Mouse (Mus musculus) ES-E14 (cell line): ENCODE results near the gene Sh2d5.

Source experiments
- CHD2 ChIP-seq: IDR thresholded peaks from 2 replicates; pipeline ENCODE4 v1.6.1; 2014; ENCODE audit warnings: mild to moderate bottlenecking, low read depth, low read length, inconsistent platforms
- HCFC1 ChIP-seq: IDR thresholded peaks from 2 replicates; pipeline ENCODE4 v1.6.1; 2012; ENCODE audit warnings: low read length, inconsistent platforms, borderline replicate concordance; ENCODE audit not compliant: insufficient read depth
- MAFK ChIP-seq: IDR thresholded peaks from 2 replicates; pipeline ENCODE4 v1.6.1; 2014; ENCODE audit warnings: mild to moderate bottlenecking, low read depth, low read length, inconsistent platforms; ENCODE audit not compliant: insufficient read depth
- ZC3H11A ChIP-seq: IDR thresholded peaks from 2 replicates; pipeline ENCODE4 v1.6.1; 2012; ENCODE audit warnings: low read depth, mild to moderate bottlenecking, inconsistent platforms, low read length, borderline replicate concordance
- ZNF384 ChIP-seq: IDR thresholded peaks from 2 replicates; pipeline ENCODE4 v1.6.1; 2012; ENCODE audit warnings: low read depth, low read length, inconsistent platforms

- TF ChIP-seq HCFC1 (no peak), ZC3H11A (no peak), ZNF384 (no peak), CHD2 (no peak), MAFK (no peak)
Measured at GRCm38 (mm10) chr4:138200769-138201168, 49.4 kb upstream of the Sh2d5 start.
